Mouse (Mus musculus) ES-Bruce4 (cell line): ENCODE measurements around the gene Trim46. TPM values are rescaled to one million over a fixed set of nuclear protein-coding genes. Genes with fewer than 3 reads are reported as not detected.
"Not testable (repeated sequence)": the region's sequence is repeated elsewhere in the genome, so short reads cannot be mapped to it uniquely, and the experiment has no call there.

Source experiments
- H3K27ac ChIP-seq: 2 replicates; pipeline ENCODE4 v1.5.1; 2012; ENCODE audit warnings: low read length, inconsistent platforms; ENCODE audit not compliant: insufficient read depth
- H3K27me3 ChIP-seq: 2 replicates; pipeline ENCODE4 v1.6.1; 2012; ENCODE audit warnings: mild to moderate bottlenecking, low read length, inconsistent platforms; ENCODE audit not compliant: control insufficient read depth, poor library complexity, insufficient read depth, severe bottlenecking
- H3K36me3 ChIP-seq: 2 replicates; pipeline ENCODE4 v1.6.1; 2012; ENCODE audit warnings: inconsistent platforms, mild to moderate bottlenecking, low read length, moderate library complexity; ENCODE audit not compliant: control insufficient read depth, poor library complexity, insufficient read depth, severe bottlenecking
- H3K4me1 ChIP-seq: one replicate; pipeline ENCODE4 v1.8.1; 2011; ENCODE audit warnings: low read length; ENCODE audit not compliant: control insufficient read depth, insufficient read depth
- H3K4me3 ChIP-seq: 2 replicates; pipeline ENCODE4 v1.5.1; 2011; ENCODE audit warnings: low read depth, mild to moderate bottlenecking, low read length
- H3K9ac ChIP-seq: 2 replicates; pipeline ENCODE4 v1.6.1; 2012; ENCODE audit warnings: low read depth, mild to moderate bottlenecking, inconsistent platforms; ENCODE audit not compliant: poor library complexity, severe bottlenecking
- H3K9me3 ChIP-seq: replicated peaks from 2 replicates; pipeline ENCODE4 v1.6.1; 2012; ENCODE audit warnings: mild to moderate bottlenecking, low read length, inconsistent platforms; ENCODE audit not compliant: control insufficient read depth, poor library complexity, insufficient read depth, severe bottlenecking
- CTCF ChIP-seq: IDR thresholded peaks from one replicate; pipeline ENCODE4 v1.8.1; 2011; ENCODE audit warnings: low read depth, low read length
- EP300 ChIP-seq: IDR thresholded peaks from 2 replicates; pipeline ENCODE4 v1.6.1; 2011; ENCODE audit warnings: low read depth, low read length; ENCODE audit not compliant: insufficient read depth
- POLR2A ChIP-seq: IDR thresholded peaks from one replicate; pipeline ENCODE4 v1.8.1; 2011; ENCODE audit warnings: low read length; ENCODE audit not compliant: insufficient read depth
- polyA plus RNA-seq: library from polyadenylated mRNA; stranded (reverse); fragments of >200 nt; gene quantifications from 2 replicates; pipeline ENCODE4 v1.2.4, GENCODE M21; 2011; ENCODE audit warnings: low read depth; ENCODE audit not compliant: missing spikeins, insufficient read depth, insufficient read length

The Trim46 gene
- polyA plus RNA-seq, 1 experiment = 5.7 TPM

DNA sequence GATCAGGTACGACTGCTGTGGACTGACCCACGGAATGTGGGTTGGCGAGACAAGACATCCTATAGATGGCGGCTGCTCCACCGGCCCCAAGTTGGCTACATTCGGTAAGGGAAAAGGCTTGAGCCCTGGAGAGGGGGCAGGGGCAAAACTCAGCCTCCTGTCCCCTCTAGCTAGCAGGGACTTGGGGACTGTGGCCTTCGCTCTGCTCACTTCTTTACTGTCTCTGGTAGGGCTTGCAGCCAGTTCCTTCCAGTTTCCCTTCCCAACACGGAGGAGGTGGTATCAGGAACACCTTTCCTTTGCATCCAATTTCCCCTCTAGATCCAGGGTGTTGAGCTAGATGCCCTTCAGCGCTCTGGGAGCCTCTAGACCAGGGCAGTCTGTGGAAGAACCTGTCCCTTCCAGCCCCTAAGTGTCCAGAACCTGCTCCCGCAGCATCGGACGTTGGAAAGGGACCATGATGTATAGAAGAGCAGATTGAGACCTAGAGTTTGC is 20.7 kb downstream of the Trim46 start:
- Histone ChIP-seq H3K4me1 (peaks cover 10% of the 10 kb centered on the region), H3K9ac (no peak overlapping the region)

GRCm38 (mm10) chr3:89224796-89225195 is 21.3 kb downstream of the Trim46 start:
- no peak overlapping the region for H3K27ac ChIP-seq
- H3K27me3 ChIP-seq = no peaks in the 10 kb centered on the region
- TF ChIP-seq CTCF (no peak), POLR2A (no peak), EP300 (no peak)
- no peak overlapping the region for H3K9ac ChIP-seq
- no peaks in the 10 kb centered on the region for H3K9me3 ChIP-seq
- no peaks in the 10 kb centered on the region for H3K36me3 ChIP-seq
- no peak overlapping the region for H3K4me3 ChIP-seq
- H3K4me1 ChIP-seq = peaks cover 10% of the 10 kb centered on the region

More for the DNA sequence above, 20.7 kb downstream of the Trim46 start:
- TF ChIP-seq EP300 = no peak
- TF ChIP-seq CTCF = no peak
- TF ChIP-seq POLR2A = no peak
- H3K9me3 ChIP-seq = no peaks in the 10 kb centered on the region
- no peaks in the 10 kb centered on the region for H3K27me3 ChIP-seq
- no peaks in the 10 kb centered on the region for H3K36me3 ChIP-seq
- H3K4me3 ChIP-seq = peak overlapping the region; percentile 9; the same call in 1 of the 2 replicates
- peak overlapping the region; percentile 64 for H3K27ac ChIP-seq

- Histone ChIP-seq H3K4me1 (peaks cover 10% of the 10 kb centered on the region), H3K9ac (no peak overlapping the region), H3K27me3 (no peaks in the 10 kb centered on the region), H3K9me3 (no peaks in the 10 kb centered on the region), H3K4me3 (no peak overlapping the region), H3K36me3 (no peaks in the 10 kb centered on the region), H3K27ac (no peak overlapping the region)
- no peak for TF ChIP-seq EP300
Measured at GRCm38 (mm10) chr3:89221167-89221566, 24.9 kb downstream of the Trim46 start.

- H3K27ac ChIP-seq = no peak overlapping the region
- no peaks in the 10 kb centered on the region for H3K9me3 ChIP-seq
- H3K4me3 ChIP-seq = no peak overlapping the region
- no peak overlapping the region for H3K9ac ChIP-seq
- no peaks in the 10 kb centered on the region for H3K27me3 ChIP-seq
- TF ChIP-seq CTCF = no peak
- no peak for TF ChIP-seq POLR2A
- TF ChIP-seq EP300 = no peak
- H3K36me3 ChIP-seq = no peaks in the 10 kb centered on the region
- H3K4me1 ChIP-seq = peaks cover under 1% of the 10 kb centered on the region
Measured at GRCm38 (mm10) chr3:89219546-89219945, 26.6 kb downstream of the Trim46 start.

DNA sequence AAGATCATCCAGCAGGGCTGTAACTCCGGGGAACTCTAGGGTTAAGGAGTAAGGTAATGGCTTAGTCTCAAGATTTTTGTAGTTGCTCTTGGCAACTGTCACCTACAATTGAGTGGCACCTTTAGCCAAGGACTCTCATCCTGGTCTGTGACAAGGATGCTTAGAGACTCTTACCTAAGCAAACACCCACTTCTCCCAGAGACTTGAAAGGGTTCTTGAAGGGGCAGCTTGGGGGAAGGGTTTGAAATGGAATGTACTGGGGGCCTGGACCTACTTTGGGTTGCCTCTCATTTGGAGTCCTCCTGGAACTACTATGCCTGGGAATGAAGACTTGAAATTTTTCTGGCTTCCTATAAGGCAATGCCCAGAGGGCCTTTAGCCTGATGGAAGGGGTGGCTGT is 27.8 kb downstream of the Trim46 start:
- no peaks in the 10 kb centered on the region for H3K27me3 ChIP-seq
- TF ChIP-seq CTCF (no peak), EP300 (no peak), POLR2A (no peak)
- H3K36me3 ChIP-seq = no peaks in the 10 kb centered on the region
- no peak overlapping the region for H3K27ac ChIP-seq
- H3K9ac ChIP-seq = no peak overlapping the region
- no peak overlapping the region for H3K4me3 ChIP-seq
- H3K9me3 ChIP-seq = no peaks in the 10 kb centered on the region
- no peaks in the 10 kb centered on the region for H3K4me1 ChIP-seq

- not testable (repeated sequence) for H3K27me3 ChIP-seq, H3K27ac ChIP-seq, H3K4me1 ChIP-seq, H3K9ac ChIP-seq, H3K9me3 ChIP-seq, H3K4me3 ChIP-seq, H3K36me3 ChIP-seq
Measured at GRCm38 (mm10) chr3:89216407-89216806, 29.7 kb downstream of the Trim46 start.
